Mouse (Mus musculus): ENCODE data around the gene Fam24b. TPM values are rescaled to one million over a fixed set of nuclear protein-coding genes. Genes with fewer than 3 reads are reported as not detected.

The Fam24b gene
- not detected for polyA plus RNA-seq (2015; fragmentation: Illumina TruSeq; extraction: RNeasy Lipid Tissue Mini Kit (QIAGEN cat#74804); ENCODE audit: low read depth, low replicate concordance)

DNA sequence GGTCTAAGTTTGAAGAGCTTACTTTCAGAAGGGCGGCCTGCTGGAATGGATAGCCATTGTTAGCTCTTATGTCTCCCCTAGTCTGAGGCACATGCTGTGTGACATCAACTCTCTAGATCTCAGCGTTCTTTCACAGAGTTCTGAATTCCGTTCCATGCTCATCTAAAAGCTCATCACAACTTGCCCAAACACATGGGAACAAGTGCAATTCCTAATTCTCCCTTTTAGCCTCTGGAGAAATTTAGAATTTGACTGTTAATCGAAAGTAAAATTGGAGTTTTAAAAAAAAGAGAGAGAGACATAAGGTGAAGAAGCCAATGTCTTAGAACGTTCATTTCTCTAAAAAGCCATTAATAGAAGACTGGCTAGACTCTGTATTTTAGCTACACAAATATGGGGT, at the start of gene Fam24b:
Gene Fam24b, minus strand, starts transcription at position 101 of the 400 bp plus-strand sequence.

DNA sequence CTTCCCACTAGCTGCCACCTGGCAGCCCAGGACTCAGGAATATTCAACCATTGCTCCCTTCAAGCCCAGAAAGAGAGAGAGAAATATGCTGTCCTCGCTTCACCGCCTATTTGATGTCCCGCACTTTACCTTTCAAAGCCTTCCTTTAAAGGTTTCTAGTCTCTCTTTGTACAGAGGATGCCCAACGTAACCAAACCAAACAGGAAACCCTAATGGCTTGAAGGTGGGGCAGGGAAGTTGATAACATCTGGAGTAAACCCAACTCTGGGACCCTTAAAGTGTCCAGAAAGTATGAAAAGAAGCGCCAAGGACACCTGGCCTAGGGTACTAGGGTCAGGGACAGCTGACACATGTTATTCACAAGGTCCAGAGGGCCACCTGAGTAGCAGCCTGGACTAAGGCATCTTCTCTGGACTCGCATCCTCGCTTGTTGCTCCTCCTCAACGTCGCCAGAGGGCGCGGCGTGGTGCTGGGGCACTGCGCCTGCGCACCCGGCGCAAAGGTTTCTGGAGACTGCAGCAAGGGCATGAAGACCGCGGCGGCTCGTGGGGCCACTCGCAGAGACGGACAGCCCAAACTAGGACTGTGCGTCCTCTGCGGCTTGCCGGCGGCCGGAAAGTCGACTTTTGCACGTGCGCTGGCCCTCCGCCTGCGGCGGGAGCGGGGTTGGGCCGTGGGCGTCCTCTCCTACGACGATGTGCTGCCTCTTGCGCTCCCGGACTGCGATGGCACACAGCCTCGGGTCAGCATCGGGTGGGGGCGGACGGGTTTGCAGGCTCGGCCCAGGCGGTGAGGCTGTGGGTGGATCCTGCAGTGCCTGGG, 41.5 kb upstream of the Fam24b start, which contains the start of gene Pstk:
Gene Pstk, plus strand, starts transcription at position 494 of the 822 bp plus-strand sequence.

DNA sequence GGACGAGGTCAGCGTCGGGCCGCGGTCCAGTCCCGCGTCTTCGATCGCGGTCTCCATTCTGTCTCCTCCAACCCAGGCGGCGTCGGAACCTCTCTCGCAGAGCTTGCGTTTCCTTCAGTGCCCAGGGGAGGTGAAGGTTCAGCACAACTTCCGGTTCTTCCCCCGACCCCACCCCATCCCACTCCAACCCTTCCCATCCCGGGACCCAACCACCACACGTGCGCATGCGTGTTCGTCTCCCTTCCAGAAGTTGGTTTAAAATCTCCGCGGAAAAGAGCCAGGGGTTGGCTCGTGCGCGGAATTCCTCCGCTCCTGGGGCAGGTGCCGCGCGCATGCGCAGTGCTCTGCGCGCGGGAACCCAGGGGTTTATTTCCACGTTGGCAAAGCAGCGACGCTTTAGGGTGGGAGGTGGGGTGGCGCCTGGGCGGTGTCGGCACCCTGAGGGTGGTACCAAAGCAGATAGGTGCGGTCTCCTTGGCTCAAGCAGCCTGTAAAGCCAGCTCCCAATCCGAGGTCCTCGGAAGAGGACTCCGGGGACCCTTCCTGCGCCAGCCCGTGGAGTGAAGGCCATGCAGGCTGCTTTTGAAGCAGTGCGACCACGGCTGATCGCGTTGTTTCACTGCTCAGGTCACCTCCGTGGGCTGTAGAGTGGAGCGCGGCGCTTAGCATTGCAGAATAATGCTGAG, 33.4 kb upstream of the Fam24b start, which contains the start of gene 2310057M21Rik:
Gene 2310057M21Rik, minus strand, starts transcription at position 145 of the 686 bp plus-strand sequence.

DNA sequence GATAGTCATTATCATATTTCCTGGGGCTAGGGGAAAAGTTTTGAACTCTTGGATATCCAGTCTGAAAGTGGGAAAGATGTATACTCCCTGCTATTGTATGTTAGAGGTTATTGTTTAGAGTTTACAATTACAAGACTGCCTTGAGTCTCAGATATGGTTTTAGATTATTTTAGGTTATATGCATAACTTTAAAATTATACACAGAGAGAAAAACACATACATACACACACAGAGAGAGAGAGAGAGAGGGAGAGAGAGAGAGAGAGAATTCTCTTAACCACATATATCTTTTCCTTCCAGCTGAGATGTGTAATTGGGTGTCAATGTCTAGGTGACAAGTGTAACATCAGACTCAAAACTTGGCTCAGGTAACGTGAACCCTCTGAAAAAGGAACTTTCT, 4.2 kb upstream of the Fam24b start, which contains the start of gene Fam24a:
Gene Fam24a, plus strand, starts transcription at position 301 of the 400 bp plus-strand sequence.

DNA sequence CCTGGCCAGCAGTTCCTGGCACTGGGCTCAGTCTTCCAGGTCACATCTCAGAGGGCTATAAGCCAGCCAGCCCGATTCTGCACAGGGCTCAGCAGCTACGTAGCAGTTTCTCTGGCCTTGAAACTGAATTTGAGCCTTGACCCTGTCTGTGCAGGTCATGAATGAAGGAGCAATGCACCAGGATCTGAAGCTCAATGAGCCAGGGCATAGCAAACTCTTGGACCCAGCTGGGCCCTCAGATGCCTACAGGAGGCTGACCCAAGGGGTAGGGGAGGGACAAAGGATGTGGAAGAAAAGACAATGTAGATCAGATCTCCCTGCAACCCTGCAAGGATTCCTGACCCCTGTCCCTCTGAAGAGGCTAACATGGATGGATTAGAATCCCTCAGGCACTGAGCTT, 7.1 kb downstream of the Fam24b start, which contains the start of gene Cuzd1:
Gene Cuzd1, minus strand, starts transcription at position 101 of the 400 bp plus-strand sequence.

Other genes with a start within 250 kb of the Fam24b start
- not detected for gene 4933402N03Rik, start 183.2 kb downstream of the Fam24b start, polyA plus RNA-seq (2015; fragmentation: Illumina TruSeq; extraction: RNeasy Lipid Tissue Mini Kit (QIAGEN cat#74804); ENCODE audit: low read depth, low replicate concordance)
- not detected for gene 5430419D17Rik, start 155.1 kb downstream of the Fam24b start, polyA plus RNA-seq (2015; fragmentation: Illumina TruSeq; extraction: RNeasy Lipid Tissue Mini Kit (QIAGEN cat#74804); ENCODE audit: low read depth, low replicate concordance)
- gene Cuzd1, start 7.2 kb downstream of the Fam24b start, polyA plus RNA-seq (2015; fragmentation: Illumina TruSeq; extraction: RNeasy Lipid Tissue Mini Kit (QIAGEN cat#74804); ENCODE audit: low read depth, low replicate concordance): 0.71 TPM
- not detected for gene Fam24a, start 4.3 kb upstream of the Fam24b start, polyA plus RNA-seq (2015; fragmentation: Illumina TruSeq; extraction: RNeasy Lipid Tissue Mini Kit (QIAGEN cat#74804); ENCODE audit: low read depth, low replicate concordance)
- 20.4 TPM for gene 2310057M21Rik, start 33.2 kb upstream of the Fam24b start, polyA plus RNA-seq (2015; fragmentation: Illumina TruSeq; extraction: RNeasy Lipid Tissue Mini Kit (QIAGEN cat#74804); ENCODE audit: low read depth, low replicate concordance)
- 72.4 TPM for gene Pstk, start 41.6 kb upstream of the Fam24b start, polyA plus RNA-seq (2015; fragmentation: Illumina TruSeq; extraction: RNeasy Lipid Tissue Mini Kit (QIAGEN cat#74804); ENCODE audit: low read depth, low replicate concordance)
- 19.6 TPM for gene Ikzf5, start 81.0 kb upstream of the Fam24b start, polyA plus RNA-seq (2015; fragmentation: Illumina TruSeq; extraction: RNeasy Lipid Tissue Mini Kit (QIAGEN cat#74804); ENCODE audit: low read depth, low replicate concordance)
- 89.5 TPM for gene Acadsb, start 81.1 kb upstream of the Fam24b start, polyA plus RNA-seq (2015; fragmentation: Illumina TruSeq; extraction: RNeasy Lipid Tissue Mini Kit (QIAGEN cat#74804); ENCODE audit: low read depth, low replicate concordance)
- not detected for gene Hmx3, start 213.4 kb upstream of the Fam24b start, polyA plus RNA-seq (2015; fragmentation: Illumina TruSeq; extraction: RNeasy Lipid Tissue Mini Kit (QIAGEN cat#74804); ENCODE audit: low read depth, low replicate concordance)
- gene Hmx2, start 219.3 kb upstream of the Fam24b start, polyA plus RNA-seq (2015; fragmentation: Illumina TruSeq; extraction: RNeasy Lipid Tissue Mini Kit (QIAGEN cat#74804); ENCODE audit: low read depth, low replicate concordance): not detected
- gene Bub3, start 230.7 kb upstream of the Fam24b start, polyA plus RNA-seq (2015; fragmentation: Illumina TruSeq; extraction: RNeasy Lipid Tissue Mini Kit (QIAGEN cat#74804); ENCODE audit: low read depth, low replicate concordance): 76.4 TPM

Data from brain, adult 10 weeks (tissue).